Mouse (Mus musculus) testis, adult 10 weeks (tissue): ENCODE measurements around the gene Slc6a21. TPM values are rescaled to one million over a fixed set of nuclear protein-coding genes. Genes with fewer than 3 reads are reported as not detected.

ENCODE experiments used
- polyA plus RNA-seq: library from polyadenylated mRNA; stranded (reverse); fragments of 350-450 nt; fragmentation: Illumina TruSeq; extraction: RNeasy Lipid Tissue Mini Kit (QIAGEN cat#74804); gene quantifications from one replicate; pipeline ENCODE4 v1.2.3, GENCODE M21; 2014; ENCODE audit warnings: low read depth, low replicate concordance

Gene Slc6a21
- polyA plus RNA-seq, result 50.8 TPM

GRCm38 (mm10) chr7:45277136-45277760 is at the start of gene Slc6a21:
Gene Slc6a21 (plus strand): TSS chr7:45277513.

GRCm38 (mm10) chr7:45238723-45239496 is 38.4 kb upstream of the Slc6a21 start, which contains the start of gene Cd37:
Gene Cd37 (minus strand): TSS chr7:45239115.

GRCm38 (mm10) chr7:45240633-45241388 is 36.5 kb upstream of the Slc6a21 start, which contains the start of gene Slc6a16:
Gene Slc6a16 (plus strand): TSS chr7:45241085.

GRCm38 (mm10) chr7:45333431-45333982 is 56.2 kb downstream of the Slc6a21 start, which contains the start of gene Trpm4:
Gene Trpm4 (minus strand): TSS chr7:45333780.

GRCm38 (mm10) chr7:45335056-45335455 is 57.7 kb downstream of the Slc6a21 start, which contains the start of gene Hrc:
Gene Hrc (plus strand): TSS chr7:45335290.

Other genes with a start within 250 kb of the Slc6a21 start
- 0.24 TPM for gene Prr12, start 224.6 kb upstream of the Slc6a21 start, polyA plus RNA-seq
- 4.6 TPM for gene Nosip, start 215.1 kb upstream of the Slc6a21 start, polyA plus RNA-seq
- 2.7 TPM for gene Prrg2, start 214.8 kb upstream of the Slc6a21 start, polyA plus RNA-seq
- gene Rcn3, start 185.3 kb upstream of the Slc6a21 start, polyA plus RNA-seq, result not detected
- 1.4 TPM for gene Fcgrt, start 173.7 kb upstream of the Slc6a21 start, polyA plus RNA-seq
- 157 TPM for gene Rps11, start 153.1 kb upstream of the Slc6a21 start, polyA plus RNA-seq
- gene Rpl13a, start 148.8 kb upstream of the Slc6a21 start, polyA plus RNA-seq, result 133 TPM
- gene Gm45713, start 141.3 kb upstream of the Slc6a21 start, polyA plus RNA-seq, result not detected
- gene Flt3l, start 141.1 kb upstream of the Slc6a21 start, polyA plus RNA-seq, result 1.5 TPM
- 10.2 TPM for gene Pih1d1, start 123.2 kb upstream of the Slc6a21 start, polyA plus RNA-seq
- 1.1 TPM for gene Aldh16a1, start 122.9 kb upstream of the Slc6a21 start, polyA plus RNA-seq
- 2.7 TPM for gene Slc17a7, start 113.6 kb upstream of the Slc6a21 start, polyA plus RNA-seq
- gene Gfy, start 97.9 kb upstream of the Slc6a21 start, polyA plus RNA-seq, result 3.5 TPM
- not detected for gene Pth2, start 96.5 kb upstream of the Slc6a21 start, polyA plus RNA-seq
- gene Ccdc155, start 72.6 kb upstream of the Slc6a21 start, polyA plus RNA-seq, result 0.49 TPM
- 186 TPM for gene Dkkl1, start 65.4 kb upstream of the Slc6a21 start, polyA plus RNA-seq
- gene Tead2, start 61.8 kb upstream of the Slc6a21 start, polyA plus RNA-seq, result 2.0 TPM
- 0.70 TPM for gene Cd37, start 38.4 kb upstream of the Slc6a21 start, polyA plus RNA-seq
- 10.2 TPM for gene Slc6a16, start 36.4 kb upstream of the Slc6a21 start, polyA plus RNA-seq
- 0.74 TPM for gene Trpm4, start 56.3 kb downstream of the Slc6a21 start, polyA plus RNA-seq
- gene Hrc, start 57.8 kb downstream of the Slc6a21 start, polyA plus RNA-seq, result 0.08 TPM
- gene Ppfia3, start 89.5 kb downstream of the Slc6a21 start, polyA plus RNA-seq, result not detected
- gene Lin7b, start 93.1 kb downstream of the Slc6a21 start, polyA plus RNA-seq, result 0.39 TPM
- 109 TPM for gene Snrnp70, start 118.2 kb downstream of the Slc6a21 start, polyA plus RNA-seq
- gene Kcna7, start 128.1 kb downstream of the Slc6a21 start, polyA plus RNA-seq, result not detected
- gene Ntf5, start 136.2 kb downstream of the Slc6a21 start, polyA plus RNA-seq, result 0.43 TPM
- gene Lhb, start 143.3 kb downstream of the Slc6a21 start, polyA plus RNA-seq, result 0.36 TPM
- 0.24 TPM for gene Gys1, start 157.3 kb downstream of the Slc6a21 start, polyA plus RNA-seq
- 7.8 TPM for gene Ruvbl2, start 160.6 kb downstream of the Slc6a21 start, polyA plus RNA-seq
- gene Ftl1, start 182.4 kb downstream of the Slc6a21 start, polyA plus RNA-seq, result 0.38 TPM
- gene Bax, start 189.4 kb downstream of the Slc6a21 start, polyA plus RNA-seq, result 0.29 TPM
- gene Tulp2, start 204.4 kb downstream of the Slc6a21 start, polyA plus RNA-seq, result 121 TPM
- not detected for gene Gm45808, start 209.3 kb downstream of the Slc6a21 start, polyA plus RNA-seq
- gene Dhdh, start 211.3 kb downstream of the Slc6a21 start, polyA plus RNA-seq, result 6.7 TPM
- gene Nucb1, start 232.9 kb downstream of the Slc6a21 start, polyA plus RNA-seq, result 18.8 TPM
- 0.73 TPM for gene Ppp1r15a, start 248.8 kb downstream of the Slc6a21 start, polyA plus RNA-seq
- gene Plekha4, start 248.8 kb downstream of the Slc6a21 start, polyA plus RNA-seq, result 2.1 TPM